Mouse (Mus musculus) urinary bladder, postnatal 10 days (tissue): Measurements from ENCODE around the gene 1700001P01Rik.
A peak's percentile ranks its signal among the peaks of the same experiment; 100 is the strongest.

Source experiments
- DNase-seq: peaks from one replicate; pipeline ENCODE4 v3.0.0; 2022; ENCODE audit warnings: low spot score

1700001P01Rik gene

GRCm38 (mm10) chr11:97809235-97810121 lies 33.8 kb upstream of the 1700001P01Rik start:
- no peak for DNase-seq

GRCm38 (mm10) chr11:97808621-97809234 lies 33.0 kb upstream of the 1700001P01Rik start:
- DNase-seq = no peak

GRCm38 (mm10) chr11:97808093-97808492 lies 32.4 kb upstream of the 1700001P01Rik start:
- DNase-seq = no peak

GRCm38 (mm10) chr11:97807626-97808025 lies 31.9 kb upstream of the 1700001P01Rik start:
- DNase-seq = no peak

- DNase-seq = no peak
Observed at GRCm38 (mm10) chr11:97806613-97806964, 30.9 kb upstream of the 1700001P01Rik start.

GRCm38 (mm10) chr11:97805662-97806612 lies 30.2 kb upstream of the 1700001P01Rik start:
- DNase-seq = no peak

- no peak for DNase-seq
Observed at GRCm38 (mm10) chr11:97804841-97805661, 29.3 kb upstream of the 1700001P01Rik start.

- no peak for DNase-seq
Observed at GRCm38 (mm10) chr11:97803847-97804246, 28.1 kb upstream of the 1700001P01Rik start.

- no peak for DNase-seq
Observed at GRCm38 (mm10) chr11:97802495-97802894, 26.8 kb upstream of the 1700001P01Rik start.

- DNase-seq = no peak
Observed at GRCm38 (mm10) chr11:97802194-97802470, 26.4 kb upstream of the 1700001P01Rik start.

- DNase-seq = no peak
Observed at GRCm38 (mm10) chr11:97801409-97802193, 25.9 kb upstream of the 1700001P01Rik start.

- no peak for DNase-seq
Observed at GRCm38 (mm10) chr11:97800691-97801408, 25.1 kb upstream of the 1700001P01Rik start.

- no peak for DNase-seq
Observed at GRCm38 (mm10) chr11:97799994-97800690, 24.4 kb upstream of the 1700001P01Rik start.

- peak; percentile 44 for DNase-seq
Observed at GRCm38 (mm10) chr11:97799146-97799993, 23.7 kb upstream of the 1700001P01Rik start.

GRCm38 (mm10) chr11:97798782-97799145 lies 23.0 kb upstream of the 1700001P01Rik start, which contains the start of gene Lasp1:
Gene Lasp1, plus strand, starts transcription at chr11:97799000.
- peak; percentile 54 for DNase-seq

- no peak for DNase-seq
Observed at GRCm38 (mm10) chr11:97798083-97798435, 22.3 kb upstream of the 1700001P01Rik start.

- DNase-seq = no peak
Observed at GRCm38 (mm10) chr11:97797369-97798082, 21.8 kb upstream of the 1700001P01Rik start.

- DNase-seq = no peak
Observed at GRCm38 (mm10) chr11:97796910-97797309, 21.2 kb upstream of the 1700001P01Rik start.
